Mouse (Mus musculus) gastrocnemius, postnatal 36 days (tissue): ENCODE data around the gene Pop7. TPM values are rescaled to one million over a fixed set of nuclear protein-coding genes. Genes with fewer than 3 reads are reported as not detected.

ENCODE experiments used
- DNase-seq, 2 experiments: peaks; one replicate each; pipeline ENCODE4 v3.0.0; 2022
- intact Hi-C: fragments of 180-260 bp; cut with DNase I; formaldehyde crosslinking; loops from one replicate; pipeline ENCODE4 v1.15.1; 2025
- total RNA-seq, 2 experiments: library from RNA; stranded (reverse); gene quantifications; 2 replicates each; pipeline ENCODE4 v1.2.3; 2021

Pop7 gene
- total RNA-seq, 2 experiments from 2014 or later, result 8.6 to 9.9 TPM

- DNase-seq, result no peak
- intact Hi-C loops, result loop anchor here (5.0 kb wide), 2 partner anchors 217 to 247 kb away; partner anchors contain the start of genes Ppp1r35 and Tsc22d4
Observed at GRCm38 (mm10) chr5:137530075-137530474, 27.8 kb upstream of the Pop7 start.

GRCm38 (mm10) chr5:137529221-137529995 lies 27.1 kb upstream of the Pop7 start:
- no peak for DNase-seq
- intact Hi-C loops, result no loop called here

GRCm38 (mm10) chr5:137528247-137528968 lies 26.1 kb upstream of the Pop7 start:
- DNase-seq, result no peak
- intact Hi-C loops, result no loop called here

GRCm38 (mm10) chr5:137527413-137527812 lies 25.1 kb upstream of the Pop7 start:
- intact Hi-C loops, result no loop called here
- no peak for DNase-seq

- no peak for DNase-seq
- intact Hi-C loops, result no loop called here
Observed at GRCm38 (mm10) chr5:137526192-137526936, 24.0 kb upstream of the Pop7 start.

GRCm38 (mm10) chr5:137525511-137525910 lies 23.2 kb upstream of the Pop7 start:
- intact Hi-C loops, result no loop called here
- no peak for DNase-seq

GRCm38 (mm10) chr5:137524671-137525070 lies 22.4 kb upstream of the Pop7 start:
- intact Hi-C loops, result no loop called here
- no peak for DNase-seq

GRCm38 (mm10) chr5:137524251-137524515 lies 21.9 kb upstream of the Pop7 start:
- intact Hi-C loops, result no loop called here
- no peak for DNase-seq

- no peak for DNase-seq
- intact Hi-C loops, result no loop called here
Observed at GRCm38 (mm10) chr5:137523396-137524250, 21.3 kb upstream of the Pop7 start.

GRCm38 (mm10) chr5:137522711-137523110 lies 20.4 kb upstream of the Pop7 start:
- DNase-seq, result no peak
- intact Hi-C loops, result no loop called here

- no peak for DNase-seq
- intact Hi-C loops, result no loop called here
Observed at GRCm38 (mm10) chr5:137521861-137522260, 19.5 kb upstream of the Pop7 start.

GRCm38 (mm10) chr5:137519691-137520550 lies 17.6 kb upstream of the Pop7 start:
- intact Hi-C loops, result no loop called here
- DNase-seq, result no peak

GRCm38 (mm10) chr5:137518436-137518835 lies 16.1 kb upstream of the Pop7 start, which contains the start of gene Gigyf1:
Gene Gigyf1, plus strand, starts transcription at chr5:137518548.
- intact Hi-C loops, result no loop called here
- DNase-seq, result no peak

GRCm38 (mm10) chr5:137514811-137515210 lies 12.5 kb upstream of the Pop7 start:
- DNase-seq, result no peak
- intact Hi-C loops, result no loop called here

- DNase-seq, result peak in 1 of 2 experiments; percentile 13
- intact Hi-C loops, result no loop called here
Observed at GRCm38 (mm10) chr5:137513951-137514721, 11.8 kb upstream of the Pop7 start.

- intact Hi-C loops, result no loop called here
- DNase-seq, result no peak
Observed at GRCm38 (mm10) chr5:137512847-137513794, 10.8 kb upstream of the Pop7 start.

GRCm38 (mm10) chr5:137511706-137512105 lies 9.4 kb upstream of the Pop7 start:
- no peak for DNase-seq
- intact Hi-C loops, result no loop called here
